Mouse (Mus musculus) kidney, postnatal 0 days (tissue): ENCODE measurements around the gene Slc22a12. TPM values are rescaled to one million over a fixed set of nuclear protein-coding genes. Genes with fewer than 3 reads are reported as not detected.

Experiments
- ATAC-seq: fragments of 200-750 bp; cut with Nextera tagmentation; replicated peaks from 2 replicates; pipeline ENCODE4 v1.8.0; 2017; ENCODE audit warnings: low read depth, moderate number of reproducible peaks, moderate TSS enrichment, moderate library complexity; ENCODE audit not compliant: low FRiP score
- DNase-seq: peaks from one replicate; pipeline ENCODE4 v3.0.0-alpha.2; 2016; ENCODE audit warnings: low spot score
- H3K27ac ChIP-seq: fragments of 300-500 bp; sonication (generic); 2 replicates; pipeline ENCODE4 v1.5.1; 2014; ENCODE audit warnings: mild to moderate bottlenecking
- H3K27me3 ChIP-seq: fragments of 300-500 bp; sonication (generic); 2 replicates; pipeline ENCODE4 v1.6.1; 2014; ENCODE audit warnings: low read length, mixed read lengths; ENCODE audit not compliant: insufficient read depth
- H3K36me3 ChIP-seq: fragments of 300-500 bp; sonication (generic); 2 replicates; pipeline ENCODE4 v1.6.1; 2014; ENCODE audit warnings: low read length, mixed read lengths; ENCODE audit not compliant: insufficient read depth
- H3K4me1 ChIP-seq: fragments of 300-500 bp; sonication (generic); replicated peaks from 2 replicates; pipeline ENCODE4 v1.6.1; 2014; ENCODE audit warnings: antibody characterized with exemption, low read length, mixed read lengths; ENCODE audit not compliant: insufficient read depth
- H3K4me2 ChIP-seq: fragments of 300-500 bp; sonication (generic); 2 replicates; pipeline ENCODE4 v1.6.1; 2014; ENCODE audit warnings: mild to moderate bottlenecking, low read length, moderate library complexity, mixed read lengths
- H3K4me3 ChIP-seq: fragments of 300-500 bp; sonication (generic); replicated peaks from 2 replicates; pipeline ENCODE4 v1.5.1; 2014; ENCODE audit warnings: low read depth, low read length
- H3K9ac ChIP-seq: fragments of 300-500 bp; sonication (generic); 2 replicates; pipeline ENCODE4 v1.6.1; 2014; ENCODE audit warnings: low read depth, low read length
- H3K9me3 ChIP-seq: fragments of 300-500 bp; sonication (generic); replicated peaks from 2 replicates; pipeline ENCODE4 v1.6.1; 2016; ENCODE audit warnings: low read length, inconsistent platforms, mixed read lengths
- CTCF ChIP-seq: IDR thresholded peaks from 2 replicates; pipeline ENCODE4 v1.5.1; 2016; ENCODE audit warnings: antibody characterized with exemption, low read depth, mild to moderate bottlenecking, moderate library complexity
- WGBS: fragments of 180-500 bp; shearing (Covaris S2); extraction: QIAGEN DNeasy Blood & Tissue Kit; methylation state at CpG from one replicate; pipeline ENCODE4 v1.1.7; 2014; 5-methylcytosine and 5-hydroxymethylcytosine counted together
- polyA plus RNA-seq: library from polyadenylated mRNA; unstranded; fragments of >200 nt; fragmentation: Nextera tagmentation; extraction: Ambion mirVana; gene quantifications from 2 replicates; pipeline ENCODE4 v1.2.1, GENCODE M21; 2015

The Slc22a12 gene
- polyA plus RNA-seq, 1 experiment from 2014 or later = 21.8 TPM

GRCm38 (mm10) chr19:6514940-6515339 is 27.9 kb downstream of the Slc22a12 start:
- no peak for ATAC-seq
- Histone ChIP-seq H3K9me3 (no peaks in the 10 kb centered on the region), H3K4me2 (no peak overlapping the region), H3K27ac (no peak overlapping the region), H3K9ac (no peak overlapping the region), H3K27me3 (no peaks in the 10 kb centered on the region), H3K4me1 (no peaks in the 10 kb centered on the region), H3K36me3 (no peaks in the 10 kb centered on the region), H3K4me3 (no peak overlapping the region)
- DNase-seq = no peak
- no peak for TF ChIP-seq CTCF
- 62% methylated on average over 6 of the region's 6 CpGs for WGBS

DNA sequence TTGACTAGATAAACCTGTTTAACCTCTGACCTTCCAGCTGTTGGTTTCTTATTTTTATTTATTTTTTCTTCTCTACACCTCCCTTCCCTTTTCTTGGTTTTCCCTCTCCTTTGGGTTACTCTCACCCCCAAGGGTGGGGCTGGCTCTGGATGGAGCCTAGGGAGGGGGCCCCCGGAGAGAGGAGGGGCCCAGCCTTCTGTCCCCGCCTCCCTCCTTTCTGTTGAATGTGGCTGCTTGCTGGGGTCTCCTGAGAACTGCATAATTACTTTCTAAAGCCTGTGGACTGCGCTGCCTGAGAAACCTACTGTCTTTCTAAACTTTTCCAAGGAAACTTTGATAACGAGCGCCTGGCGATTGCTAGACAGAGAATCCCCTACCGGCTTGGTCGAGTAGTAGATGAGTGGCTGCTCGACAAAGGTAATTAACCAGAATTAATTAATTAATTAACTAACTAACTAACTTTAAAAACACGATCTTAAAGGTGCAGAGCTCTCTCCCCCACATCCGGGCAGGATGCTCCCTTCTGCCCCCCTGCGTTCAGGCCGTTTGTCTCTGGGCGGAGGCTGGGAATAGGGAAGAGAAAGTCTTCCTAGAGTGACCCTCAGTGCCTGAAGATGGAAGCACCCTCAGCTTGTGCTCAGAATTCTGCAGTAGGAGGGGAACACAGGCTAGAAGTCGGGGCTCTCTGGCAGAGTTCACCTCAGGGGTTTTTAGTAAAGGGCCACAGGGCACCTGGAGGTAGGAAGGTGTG is 29.3 kb downstream of the Slc22a12 start:
- Histone ChIP-seq H3K9me3 (no peaks in the 10 kb centered on the region), H3K9ac (no peak overlapping the region), H3K27ac (no peak overlapping the region), H3K4me1 (no peaks in the 10 kb centered on the region), H3K27me3 (no peaks in the 10 kb centered on the region), H3K36me3 (no peaks in the 10 kb centered on the region), H3K4me2 (no peak overlapping the region), H3K4me3 (no peak overlapping the region)
- TF ChIP-seq CTCF = peak; percentile 22; the same call in 1 of the 2 replicates
- ATAC-seq = no peak
- no peak for DNase-seq
- WGBS = 15% methylated on average over 15 of the region's 15 CpGs

- Histone ChIP-seq H3K4me3 (no peak overlapping the region), H3K9me3 (no peaks in the 10 kb centered on the region), H3K4me2 (no peak overlapping the region), H3K9ac (no peak overlapping the region), H3K36me3 (no peaks in the 10 kb centered on the region), H3K4me1 (no peaks in the 10 kb centered on the region), H3K27me3 (no peaks in the 10 kb centered on the region), H3K27ac (no peak overlapping the region)
- DNase-seq = no peak
- TF ChIP-seq CTCF = no peak
- WGBS = 71% methylated on average over 2 of the region's 2 CpGs
- no peak for ATAC-seq
Measured at GRCm38 (mm10) chr19:6510546-6510945, 32.3 kb downstream of the Slc22a12 start.

DNA sequence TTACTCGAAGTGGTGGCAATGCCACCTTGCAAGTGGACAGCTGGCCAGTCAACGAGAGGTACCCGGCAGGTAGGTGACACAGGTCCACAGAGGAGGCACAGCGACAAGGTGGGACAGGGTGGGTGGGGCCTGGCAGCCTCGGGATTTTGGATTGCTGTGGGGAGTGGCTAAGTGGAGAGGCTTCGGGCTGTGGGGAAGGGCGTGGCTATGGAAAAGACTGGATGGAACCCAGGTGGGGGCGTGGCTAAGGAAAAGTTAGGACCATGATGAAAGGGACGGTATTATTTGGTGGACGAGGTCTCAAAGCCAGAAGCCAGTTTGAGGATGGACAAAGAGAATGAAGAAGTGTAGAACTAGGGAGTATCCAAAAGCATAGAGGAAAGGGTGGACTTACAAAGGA is 33.0 kb downstream of the Slc22a12 start:
- Histone ChIP-seq H3K9ac (no peak overlapping the region), H3K4me2 (no peak overlapping the region), H3K4me1 (no peaks in the 10 kb centered on the region), H3K9me3 (no peaks in the 10 kb centered on the region), H3K4me3 (no peak overlapping the region), H3K36me3 (no peaks in the 10 kb centered on the region), H3K27me3 (no peaks in the 10 kb centered on the region), H3K27ac (no peak overlapping the region)
- DNase-seq (no peak), ATAC-seq (no peak)
- no peak for TF ChIP-seq CTCF
- 74% methylated on average over 10 of the region's 10 CpGs for WGBS

DNA sequence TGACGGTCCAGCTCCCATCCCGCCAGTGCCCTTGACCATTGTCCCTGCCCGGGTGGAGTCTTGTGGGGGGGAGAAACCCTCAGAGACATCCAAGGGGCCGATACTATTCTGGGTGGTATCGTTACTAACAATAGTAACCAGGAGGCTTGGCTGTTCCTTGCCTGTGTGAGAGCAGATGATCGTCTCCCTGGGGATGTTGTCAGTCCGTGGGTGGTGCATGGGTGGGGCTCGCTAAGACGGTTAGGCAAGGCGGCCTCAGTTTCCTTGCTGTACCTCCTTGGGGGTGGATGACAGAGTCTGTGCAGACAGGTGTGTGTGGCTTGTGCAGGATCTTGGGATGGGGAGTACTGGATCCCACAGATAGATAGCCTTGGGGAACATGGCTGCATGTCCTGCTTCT is 35.4 kb downstream of the Slc22a12 start:
- Histone ChIP-seq H3K9ac (no peak overlapping the region), H3K9me3 (no peaks in the 10 kb centered on the region), H3K36me3 (no peaks in the 10 kb centered on the region), H3K4me3 (no peak overlapping the region), H3K4me2 (no peak overlapping the region), H3K27me3 (peaks cover 7% of the 10 kb centered on the region), H3K4me1 (peaks cover 6% of the 10 kb centered on the region; the same call in 1 of the 2 replicates), H3K27ac (no peak overlapping the region)
- ATAC-seq = no peak
- no peak for TF ChIP-seq CTCF
- DNase-seq = no peak
- WGBS = 39% methylated on average over 10 of the region's 10 CpGs

- H3K4me2 ChIP-seq = no peak overlapping the region
- no peaks in the 10 kb centered on the region for H3K36me3 ChIP-seq
- ATAC-seq (no peak), DNase-seq (no peak)
- H3K9ac ChIP-seq = no peak overlapping the region
- peaks cover 12% of the 10 kb centered on the region; the same call in 1 of the 2 replicates for H3K4me1 ChIP-seq
- H3K27ac ChIP-seq = no peak overlapping the region
- H3K27me3 ChIP-seq = peaks cover 20% of the 10 kb centered on the region
- no peaks in the 10 kb centered on the region for H3K9me3 ChIP-seq
- H3K4me3 ChIP-seq = no peak overlapping the region
- no peak for TF ChIP-seq CTCF
- 84% methylated on average over 12 of the region's 12 CpGs for WGBS
Measured at GRCm38 (mm10) chr19:6504656-6505045, 38.2 kb downstream of the Slc22a12 start.
